Mouse (Mus musculus): ENCODE results near the gene Ccsap.

DNA sequence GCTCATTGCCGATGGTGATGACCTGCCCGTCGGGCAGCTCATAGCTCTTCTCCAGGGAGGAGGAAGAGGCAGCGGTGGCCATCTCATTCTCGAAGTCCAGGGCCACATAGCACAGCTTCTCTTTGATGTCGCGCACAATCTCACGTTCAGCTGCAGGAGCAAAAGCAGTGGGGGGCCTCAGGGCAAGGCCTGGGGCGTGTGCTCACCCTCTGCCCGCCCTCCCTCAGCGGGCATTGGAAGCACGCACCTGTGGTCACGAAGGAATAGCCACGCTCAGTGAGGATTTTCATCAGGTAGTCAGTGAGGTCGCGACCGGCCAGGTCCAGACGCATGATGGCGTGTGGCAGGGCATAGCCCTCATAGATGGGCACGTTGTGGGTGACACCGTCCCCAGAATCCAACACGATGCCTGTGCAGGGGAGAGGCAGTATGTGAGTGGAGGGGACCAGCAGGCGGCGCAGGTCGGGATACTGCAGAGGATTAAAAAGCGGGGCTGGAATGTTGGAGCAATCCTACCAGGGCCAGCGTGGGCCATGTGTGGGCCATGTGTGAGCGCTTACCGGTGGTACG is 32.7 kb upstream of the Ccsap start:
- TF ChIP-seq CTCF (IDR thresholded peaks at IDR 0.05; ENCODE audit: extremely low read depth, insufficient read depth, low read length) (peak; percentile 34), POLR2A (IDR thresholded peaks at IDR 0.05; ENCODE audit: extremely low read depth, insufficient read depth, low read length) (no peak)
